Mouse (Mus musculus) erythroblast, embryonic 14.5 days (primary cell): Measurements from ENCODE around the gene Rtp3.

Experiments used
- GATA1 ChIP-seq: IDR thresholded peaks from 2 replicates; pipeline ENCODE4 v1.6.1; 2012; ENCODE audit warnings: low read length, inconsistent platforms, mixed read lengths
- TAL1 ChIP-seq: IDR thresholded peaks from 3 replicates; pipeline ENCODE4 v1.6.1; 2012; ENCODE audit warnings: low read length, inconsistent platforms, mixed read lengths

- TF ChIP-seq GATA1 = no peak
- TF ChIP-seq TAL1 = no peak
These were observed 4.8 kb downstream of the Rtp3 start for GRCm38 (mm10) chr9:110985541-110985940.
